Mouse (Mus musculus) frontal cortex, postnatal 25 days (tissue): ENCODE results near the gene Mbnl3.

Experiments
- DNase-seq, 2 experiments: peaks; one replicate each; pipeline ENCODE4 v3.0.0; 2022; ENCODE audit warnings: low spot score in 2 of 2

Gene Mbnl3

DNA sequence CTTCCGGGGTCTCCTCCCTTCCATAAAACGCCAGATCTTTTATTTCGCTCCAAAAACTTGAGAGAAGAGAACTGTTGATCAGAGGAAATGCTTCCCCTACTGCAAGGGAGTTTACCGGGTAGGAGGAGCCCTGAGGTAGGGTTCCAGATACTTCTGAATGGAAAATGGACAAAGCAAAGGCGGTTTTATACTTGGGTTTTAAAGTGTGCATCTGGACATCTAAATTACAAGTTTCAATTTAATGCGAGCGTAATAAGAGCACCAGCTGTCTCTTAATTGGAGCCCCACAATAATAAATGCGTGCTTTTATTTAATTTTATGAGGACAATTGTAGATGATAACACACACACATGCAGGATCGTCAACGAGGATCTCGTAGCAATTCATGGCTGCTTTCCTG, at the start of gene Mbnl3:
Gene Mbnl3, minus strand, starts transcription at position 101 of the 400 bp plus-strand sequence.
- no peak for DNase-seq

DNA sequence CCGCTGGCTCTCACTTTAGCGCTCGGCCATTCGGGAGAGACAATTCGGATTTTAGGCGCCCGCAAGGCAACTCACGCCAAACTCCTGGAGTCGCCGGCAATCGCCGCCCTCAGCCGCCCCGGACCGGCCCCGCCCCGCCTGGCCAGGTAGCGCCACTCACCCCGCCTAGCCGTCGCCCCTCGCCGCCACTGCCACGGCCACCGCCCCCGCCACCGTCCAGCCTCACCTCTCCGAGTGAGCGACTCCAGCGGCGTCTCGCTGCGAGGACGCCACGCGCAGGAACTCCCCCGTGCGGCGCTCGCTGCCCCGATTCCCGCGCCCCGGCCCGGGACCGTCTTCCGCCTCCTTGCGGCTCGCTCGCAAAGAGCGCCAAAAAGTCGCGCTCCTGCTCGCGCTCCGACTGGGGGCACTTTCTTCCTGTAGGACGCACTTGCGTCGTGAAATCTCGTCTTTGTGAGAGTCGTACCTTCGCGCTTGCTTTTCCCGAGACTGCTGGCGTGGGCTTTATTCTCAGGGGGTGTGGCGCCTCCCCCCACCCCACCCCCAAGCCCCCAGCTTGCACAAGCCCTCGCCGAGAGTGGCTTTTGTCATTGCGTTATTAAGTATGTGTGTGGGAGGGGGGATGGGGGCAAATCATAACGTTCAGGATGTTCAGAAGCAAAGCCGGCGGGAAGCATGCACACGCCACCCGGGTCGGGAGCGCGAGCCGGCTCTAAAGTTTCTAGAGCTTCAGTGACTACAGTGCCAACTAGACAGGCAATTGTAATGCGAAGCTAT, 596 bp downstream of the Mbnl3 start:
- DNase-seq: no peak

GRCm38 (mm10) chrX:51204626-51205547, 1.4 kb downstream of the Mbnl3 start:
- no peak for DNase-seq

- DNase-seq: no peak
Observed at GRCm38 (mm10) chrX:51197012-51197411, 9.3 kb downstream of the Mbnl3 start.

DNA sequence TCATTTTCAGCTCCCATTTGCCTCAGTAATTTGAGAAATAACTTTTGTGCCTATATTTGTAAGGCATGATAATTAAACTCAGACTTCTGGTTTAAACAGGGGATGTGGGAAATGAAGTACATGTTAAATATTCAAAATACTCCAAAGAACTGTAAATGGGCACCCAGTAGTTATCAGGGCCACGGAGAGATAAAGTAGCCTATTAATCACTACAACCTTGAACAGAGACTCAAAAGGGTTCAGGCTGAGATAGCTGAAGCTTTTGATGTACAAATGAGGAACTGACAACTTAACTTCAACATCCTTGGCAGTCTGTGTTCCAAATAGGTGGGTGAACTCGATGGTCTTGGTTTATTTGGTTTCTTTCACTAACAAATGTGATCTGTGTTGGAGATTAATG, 34.4 kb downstream of the Mbnl3 start:
- DNase-seq: no peak

- DNase-seq: no peak
Observed at GRCm38 (mm10) chrX:51171413-51171812, 34.9 kb downstream of the Mbnl3 start.

DNA sequence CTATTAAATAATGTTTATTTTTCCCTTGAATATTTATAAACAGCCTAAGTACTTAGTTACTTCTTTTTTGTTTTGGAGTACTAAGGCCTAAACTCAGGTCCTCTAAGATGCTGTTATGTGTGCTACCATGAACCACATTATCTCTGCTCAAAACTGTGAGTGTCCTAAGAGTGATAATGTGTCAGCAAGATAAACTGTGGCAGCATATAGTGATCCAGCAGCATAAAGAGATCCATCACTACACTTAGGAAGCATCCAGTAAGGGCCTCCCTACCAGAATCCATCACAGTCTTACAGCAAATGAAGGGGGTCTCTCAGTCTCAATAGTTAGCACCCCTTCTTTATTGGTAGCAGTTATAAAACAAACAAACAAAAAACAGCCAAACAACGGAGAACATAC, 35.9 kb downstream of the Mbnl3 start:
- DNase-seq: no peak

DNA sequence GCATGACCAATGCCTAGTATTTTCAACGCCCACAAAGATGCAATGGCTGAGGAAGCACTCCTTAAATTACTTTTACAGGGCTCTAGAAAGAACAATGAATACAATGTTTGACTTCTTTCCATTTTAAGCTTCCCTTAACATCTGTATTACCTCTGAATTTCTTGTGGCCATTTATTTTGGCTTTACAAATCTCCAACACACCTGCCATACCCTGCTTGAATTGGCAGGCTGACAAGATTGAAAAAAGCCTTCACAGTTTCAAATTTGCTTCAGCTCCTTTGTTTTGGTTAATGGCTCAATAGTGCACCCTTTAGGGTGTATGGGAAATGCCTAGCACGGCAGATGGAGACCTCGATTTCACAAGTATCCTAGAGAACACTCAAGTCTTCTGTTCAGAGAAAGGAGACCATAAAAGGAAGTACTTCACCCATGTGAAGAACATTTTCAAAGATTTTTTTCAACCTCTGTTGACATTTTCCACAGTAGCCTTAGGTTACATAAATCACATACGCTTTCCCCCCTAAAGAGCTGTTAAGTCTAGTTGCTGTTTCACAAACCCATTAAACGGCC, 36.8 kb downstream of the Mbnl3 start:
- no peak for DNase-seq

GRCm38 (mm10) chrX:51167976-51168375, 38.4 kb downstream of the Mbnl3 start:
- no peak for DNase-seq

GRCm38 (mm10) chrX:51164766-51165165, 41.6 kb downstream of the Mbnl3 start:
- no peak for DNase-seq

DNA sequence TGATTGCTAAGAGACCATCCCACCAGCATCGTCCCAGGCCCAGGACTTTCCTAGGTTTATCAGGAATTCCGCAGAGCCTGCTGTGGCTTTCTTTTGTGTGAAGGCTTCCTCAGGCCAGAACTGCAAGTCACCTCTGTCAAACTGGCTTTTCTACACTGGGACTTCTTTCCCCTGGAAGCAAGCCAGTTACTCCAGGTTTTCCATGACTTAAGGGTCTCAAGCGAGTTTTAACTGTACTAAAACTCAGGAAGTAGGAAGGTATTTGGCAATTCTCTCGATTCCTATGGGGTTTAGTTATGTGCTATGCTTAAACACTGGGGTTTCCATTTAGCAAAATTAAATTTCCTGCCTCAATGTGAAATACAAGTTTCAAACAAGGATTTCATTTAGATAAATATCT, 57.9 kb downstream of the Mbnl3 start:
- no peak for DNase-seq

DNA sequence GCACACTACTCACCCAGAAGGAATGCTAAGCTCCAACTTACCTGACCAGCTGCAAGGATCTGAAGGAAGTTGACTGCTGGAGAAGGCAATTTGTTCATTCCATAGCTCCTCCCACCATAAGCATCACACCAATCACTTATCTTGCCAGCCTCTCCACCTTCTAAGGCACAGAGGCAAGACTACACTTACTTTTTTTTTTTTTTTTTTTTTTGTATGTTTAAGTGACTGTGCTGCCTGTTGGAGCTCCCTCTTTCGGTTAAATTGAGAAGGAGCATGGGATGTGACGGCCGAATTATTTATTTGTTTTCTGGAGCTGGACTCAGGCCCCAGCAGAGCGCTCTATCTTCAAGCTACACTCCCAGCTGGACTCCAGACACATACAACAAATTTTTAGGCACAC, 60.0 kb downstream of the Mbnl3 start:
- no peak for DNase-seq

DNA sequence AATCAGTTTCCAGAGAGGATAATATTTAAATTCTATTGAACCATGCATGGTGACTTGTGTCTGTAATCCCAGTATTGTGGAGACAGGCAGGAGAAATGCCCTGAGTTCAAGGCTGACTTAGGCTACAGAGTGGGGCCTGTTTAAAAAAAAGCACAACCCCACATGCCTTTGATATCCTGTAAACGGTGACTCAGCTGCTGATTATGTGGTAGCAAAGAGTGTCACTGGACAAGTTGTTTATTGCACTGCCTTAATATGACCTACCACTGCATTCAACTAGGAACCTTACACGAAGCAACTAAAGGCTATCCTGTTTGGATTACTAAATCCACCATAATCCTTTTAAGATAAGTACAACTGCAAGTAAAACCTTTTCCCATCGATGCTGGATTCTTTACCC, 66.3 kb downstream of the Mbnl3 start:
- no peak for DNase-seq

GRCm38 (mm10) chrX:51131325-51131724, 75.0 kb downstream of the Mbnl3 start:
- no peak for DNase-seq

DNA sequence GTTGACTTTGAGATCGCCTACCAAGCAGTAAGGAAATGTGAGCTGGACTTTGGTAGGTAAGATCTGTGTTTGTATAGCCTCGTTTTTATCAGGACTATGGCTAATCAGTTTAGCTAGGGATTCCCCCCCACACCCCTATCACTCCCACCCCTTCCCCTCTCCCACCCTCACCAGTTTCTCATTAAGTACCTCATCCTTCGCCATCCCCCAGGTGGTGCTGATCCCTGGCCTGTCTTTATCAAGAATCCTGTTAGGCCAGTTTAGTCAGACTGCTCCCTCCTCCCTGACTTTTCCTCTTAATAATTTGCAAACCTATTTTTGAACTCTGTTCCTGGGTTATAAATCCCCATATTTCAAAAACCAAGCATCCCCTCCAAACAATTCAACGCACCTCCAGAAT, 103.6 kb downstream of the Mbnl3 start:
- no peak for DNase-seq

DNA sequence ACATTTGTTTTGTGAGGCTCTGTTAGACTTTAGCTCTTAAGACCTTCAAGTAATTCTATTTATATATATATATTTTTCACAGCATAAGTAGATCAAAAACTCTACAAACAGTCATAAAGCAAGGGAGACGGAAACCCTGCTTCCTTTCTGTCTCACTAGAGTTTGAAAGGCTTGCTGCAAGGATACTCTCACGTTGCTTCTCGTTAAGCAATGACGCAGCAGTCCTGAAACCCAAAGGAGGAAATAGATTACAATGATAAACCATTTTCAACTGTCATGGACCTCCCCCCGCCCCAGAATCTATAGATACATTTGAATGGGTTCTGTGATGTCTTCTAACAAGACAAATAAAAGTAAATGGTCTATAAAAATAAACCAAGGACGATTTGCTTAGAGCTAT, 121.4 kb downstream of the Mbnl3 start:
- DNase-seq: no peak

DNA sequence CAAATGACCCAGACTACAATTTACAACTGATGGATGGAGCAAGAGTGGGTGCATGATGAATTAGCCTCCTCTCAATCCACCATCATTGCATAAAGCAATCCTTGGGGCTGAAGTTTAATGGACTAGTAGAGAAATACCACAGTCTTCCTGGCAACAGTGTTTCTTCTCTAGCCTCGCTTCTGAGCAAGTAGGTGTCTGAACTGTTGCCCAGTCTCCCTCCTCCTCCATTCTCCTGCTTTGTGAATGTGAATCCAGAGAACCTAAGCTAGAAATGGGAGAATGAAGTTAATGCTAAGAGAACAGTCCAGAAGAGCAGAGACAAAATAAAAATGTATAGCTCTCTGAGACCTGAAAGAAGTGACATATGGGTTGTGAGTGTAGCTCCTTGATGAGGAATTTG, 122.1 kb downstream of the Mbnl3 start:
- DNase-seq: no peak

DNA sequence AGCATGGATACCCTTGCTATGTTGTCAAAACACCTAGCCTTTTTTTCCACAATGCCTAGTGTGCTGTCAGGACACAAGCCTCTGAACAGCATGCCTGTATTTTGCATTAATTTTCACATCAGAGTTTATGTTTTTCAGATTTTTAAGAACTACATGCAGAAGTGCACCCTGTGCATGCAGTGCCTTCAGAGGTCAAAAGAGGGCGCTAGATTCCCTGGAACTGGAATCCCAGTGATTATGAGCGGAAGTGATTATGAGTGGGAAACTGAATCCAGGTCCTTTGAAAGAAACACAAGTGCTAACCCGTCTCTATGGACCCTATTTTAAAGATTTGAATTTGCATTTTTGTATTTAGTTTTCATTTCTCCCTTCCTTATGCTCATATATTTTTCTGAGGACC, 129.6 kb downstream of the Mbnl3 start:
- DNase-seq: no peak
